Mouse (Mus musculus) cerebellum, adult 18-20 months (tissue): ENCODE measurements around the gene Gja1.

ENCODE experiments used
- DNase-seq, 2 experiments: peaks; one replicate each; pipeline ENCODE4 v3.0.0; 2021

The Gja1 gene

GRCm38 (mm10) chr10:56422518-56422917 is 45.4 kb downstream of the Gja1 start:
- DNase-seq, result no peak

DNA sequence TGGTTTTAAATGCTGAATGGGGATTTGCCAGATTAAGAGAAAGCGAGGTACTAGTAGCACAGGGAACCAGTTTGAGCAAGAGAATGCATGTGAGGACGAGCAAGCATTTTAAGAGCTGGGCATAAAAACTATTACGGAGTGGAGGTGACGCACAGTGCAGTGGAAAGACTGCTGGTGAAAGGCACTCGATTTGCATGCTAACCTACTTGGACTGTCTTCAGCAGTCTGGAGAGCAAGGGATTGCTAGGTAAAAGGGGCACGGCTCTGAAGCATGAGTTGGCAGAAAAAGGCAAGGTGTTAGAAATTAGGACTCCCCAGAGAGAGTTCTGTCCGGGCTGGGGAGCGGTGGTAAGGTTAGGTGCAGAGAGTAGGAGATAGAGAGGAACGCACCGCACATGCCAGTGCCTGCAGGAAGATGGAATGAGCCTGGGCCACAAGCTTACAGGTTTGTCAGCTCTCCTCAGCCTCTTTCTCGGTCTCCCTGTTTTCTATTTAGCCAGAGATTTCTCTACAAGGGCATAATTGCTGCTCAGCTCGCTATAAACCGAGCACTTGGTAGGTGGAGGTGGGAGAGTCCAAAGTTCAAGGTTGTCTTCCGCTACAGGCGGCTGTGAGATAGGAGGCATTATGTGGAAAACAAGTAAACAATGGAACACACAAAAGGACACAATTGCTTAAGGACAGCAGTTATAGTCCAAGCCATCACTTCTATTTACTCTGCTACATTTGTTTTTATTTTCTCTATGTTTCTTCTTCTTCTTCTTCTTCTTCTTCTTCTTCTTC is 48.1 kb downstream of the Gja1 start:
- no peak for DNase-seq

DNA sequence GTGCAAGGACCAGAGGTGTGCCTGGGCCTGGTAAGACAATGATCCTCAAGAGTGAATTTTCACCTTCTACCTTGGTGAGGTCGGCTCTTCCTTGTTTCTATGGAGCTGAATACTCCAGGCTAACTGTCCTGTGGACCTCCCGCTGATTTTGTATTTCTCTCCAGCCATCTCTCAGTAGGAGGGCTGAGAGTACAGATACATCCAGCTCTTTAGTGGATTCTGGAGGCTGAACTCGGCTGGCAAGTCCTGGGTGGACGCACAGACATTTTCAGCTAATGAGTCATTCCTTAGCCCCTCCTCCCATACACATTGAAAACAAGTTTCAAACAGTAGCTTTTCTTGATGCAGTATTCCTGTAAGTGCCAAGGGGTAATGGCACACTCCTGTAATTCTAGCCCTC is 49.2 kb downstream of the Gja1 start:
- no peak for DNase-seq

- no peak for DNase-seq
Observed at GRCm38 (mm10) chr10:56427382-56427781, 50.3 kb downstream of the Gja1 start.

- no peak for DNase-seq
Observed at GRCm38 (mm10) chr10:56427827-56428226, 50.7 kb downstream of the Gja1 start.

GRCm38 (mm10) chr10:56429011-56429410 is 51.9 kb downstream of the Gja1 start:
- no peak for DNase-seq

DNA sequence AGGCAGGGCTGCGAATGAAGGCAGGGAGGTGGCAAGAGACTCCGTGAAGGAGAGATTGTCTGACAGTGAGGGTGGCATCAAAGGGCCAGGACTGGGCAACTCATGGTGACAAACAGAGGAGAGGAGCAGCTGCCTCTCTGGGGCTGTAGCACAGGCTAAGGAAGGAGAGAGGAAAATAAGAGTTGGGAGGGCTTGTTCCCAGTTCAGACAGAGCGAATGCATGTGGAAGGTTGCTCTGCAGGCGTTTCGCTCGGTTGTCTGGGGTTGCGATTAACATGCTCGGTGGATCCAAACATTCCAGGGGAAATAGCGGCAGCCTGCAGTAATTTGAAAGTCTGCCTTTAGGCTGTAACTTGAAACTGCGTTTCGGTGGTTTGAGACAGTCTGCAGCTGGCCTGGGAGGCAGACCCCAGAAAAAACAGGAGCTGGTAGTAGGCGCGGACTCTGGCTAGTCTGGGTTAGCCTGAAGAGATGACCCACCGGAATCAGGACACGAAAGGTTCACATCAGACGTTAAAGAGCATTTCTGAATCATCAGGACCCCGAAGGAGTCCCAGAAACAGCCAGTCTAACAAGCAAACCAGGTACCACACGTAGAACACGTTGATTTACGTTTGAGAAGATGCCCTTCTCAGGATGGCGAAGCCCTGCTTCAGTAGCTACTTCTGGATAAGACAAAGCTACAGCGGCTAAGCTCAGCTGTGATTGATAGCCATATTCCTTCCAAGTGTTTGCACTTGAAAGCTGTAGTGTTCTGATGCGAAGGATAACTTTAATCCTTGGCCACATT is 54.7 kb downstream of the Gja1 start:
- no peak for DNase-seq

- no peak for DNase-seq
Observed at GRCm38 (mm10) chr10:56432390-56432709, 55.2 kb downstream of the Gja1 start.

DNA sequence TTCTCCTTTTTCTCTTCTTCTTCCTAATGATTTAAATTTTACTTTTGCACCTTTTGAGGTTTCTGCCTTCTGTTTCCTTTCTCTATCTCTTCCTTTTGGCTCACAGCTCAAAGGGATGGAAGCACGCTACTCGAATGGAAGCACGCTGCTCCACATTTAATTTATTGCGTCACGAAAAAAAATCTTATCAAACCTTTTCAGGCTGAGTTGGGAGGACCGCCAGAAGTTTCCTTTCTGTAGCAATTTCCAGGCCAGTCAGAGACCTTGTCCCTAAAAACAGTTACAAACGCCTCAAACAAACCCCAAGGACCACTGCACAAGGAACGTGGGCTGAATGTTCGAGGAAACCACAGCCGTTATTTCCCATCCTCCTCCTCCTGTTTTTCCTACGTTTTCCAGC is 60.2 kb downstream of the Gja1 start:
- no peak for DNase-seq

DNA sequence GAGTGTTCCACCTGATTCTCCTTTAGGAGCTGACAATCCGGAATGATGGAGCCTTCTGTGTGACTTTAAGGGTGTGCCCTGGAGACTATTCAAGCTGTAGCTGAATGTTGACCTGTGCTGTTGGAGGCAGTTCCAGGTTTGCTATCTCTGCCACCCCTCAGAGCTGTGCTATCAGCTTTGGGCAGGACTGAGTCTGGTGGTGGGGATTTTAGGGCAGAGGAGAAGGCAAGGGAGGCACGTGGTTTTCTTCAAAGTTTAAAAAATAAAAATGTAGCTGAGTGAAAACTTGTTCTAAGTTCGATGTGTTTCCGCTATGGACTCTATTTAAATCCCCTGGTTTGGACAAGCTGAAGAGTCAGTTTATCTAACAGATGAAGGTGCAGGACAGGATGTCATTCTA is 62.5 kb downstream of the Gja1 start:
- no peak for DNase-seq

DNA sequence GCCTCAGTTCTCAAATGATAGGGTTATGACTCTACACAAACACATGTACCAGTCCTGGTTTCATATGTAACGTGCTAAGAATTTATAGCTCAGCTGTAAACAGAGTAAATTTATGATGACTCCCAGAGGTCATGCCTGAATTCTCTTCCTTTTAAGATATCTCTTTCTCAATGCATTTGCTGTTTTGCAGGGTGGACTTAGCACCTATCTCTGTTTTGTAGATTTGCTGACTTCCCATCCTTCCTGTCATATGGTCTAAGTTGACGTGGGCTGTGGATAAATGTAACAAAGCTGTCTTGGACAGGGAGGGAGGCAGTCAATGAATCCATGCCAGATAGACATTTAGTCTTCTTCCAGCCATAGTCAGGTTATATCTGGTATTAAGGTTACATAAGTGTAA is 67.3 kb downstream of the Gja1 start:
- no peak for DNase-seq

DNA sequence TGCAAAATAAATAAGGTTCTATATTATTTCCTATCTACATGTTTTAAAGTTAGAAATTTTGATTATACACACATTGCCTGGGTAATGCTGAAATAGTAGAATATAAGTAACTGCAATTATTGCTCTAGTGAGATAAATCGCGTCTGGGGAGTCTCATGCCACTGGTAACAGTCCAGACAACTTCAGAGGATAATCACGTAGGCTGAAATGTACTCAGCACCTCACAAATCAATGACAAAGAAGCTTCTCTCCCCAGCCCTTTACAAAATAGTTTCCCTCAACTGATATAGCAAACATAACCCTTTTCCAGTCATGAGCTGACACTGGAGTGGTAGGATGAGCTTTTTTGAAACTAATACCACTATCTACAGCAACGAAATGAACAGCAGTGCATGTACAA is 71.9 kb downstream of the Gja1 start:
- no peak for DNase-seq
